Mouse (Mus musculus) CH12F3 (cell line): Measurements from ENCODE around the gene L1td1.

Experiments
- in situ Hi-C: fragments of 300-500 bp; cut with MboI; formaldehyde crosslinking; loops from 2 replicates; pipeline ENCODE4 v1.14.3; 2020; ENCODE audit warnings: low sequenced_read_pairs

L1td1 gene

GRCm38 (mm10) chr4:98733660-98734059 is 7.1 kb downstream of the L1td1 start:
- in situ Hi-C loops, result no loop called here

- in situ Hi-C loops, result no loop called here
These were observed 13.2 kb downstream of the L1td1 start for GRCm38 (mm10) chr4:98739753-98740152.

GRCm38 (mm10) chr4:98743209-98743905 is 16.8 kb downstream of the L1td1 start:
- in situ Hi-C loops, result no loop called here

- in situ Hi-C loops, result no loop called here
These were observed 17.3 kb downstream of the L1td1 start for GRCm38 (mm10) chr4:98743906-98744210.

- in situ Hi-C loops, result no loop called here
These were observed 27.9 kb downstream of the L1td1 start for GRCm38 (mm10) chr4:98754456-98754855.

GRCm38 (mm10) chr4:98756141-98756540 is 29.6 kb downstream of the L1td1 start:
- in situ Hi-C loops, result no loop called here

GRCm38 (mm10) chr4:98758012-98758821 is 31.7 kb downstream of the L1td1 start:
- in situ Hi-C loops, result no loop called here

GRCm38 (mm10) chr4:98758872-98759518 is 32.5 kb downstream of the L1td1 start:
- in situ Hi-C loops, result no loop called here

- in situ Hi-C loops, result no loop called here
These were observed 40.9 kb downstream of the L1td1 start for GRCm38 (mm10) chr4:98767134-98768133.

- in situ Hi-C loops, result no loop called here
These were observed 47.3 kb downstream of the L1td1 start for GRCm38 (mm10) chr4:98773785-98774184.

GRCm38 (mm10) chr4:98776721-98777427 is 50.3 kb downstream of the L1td1 start:
- in situ Hi-C loops, result no loop called here

- in situ Hi-C loops, result no loop called here
These were observed 50.9 kb downstream of the L1td1 start for GRCm38 (mm10) chr4:98777464-98777863.

GRCm38 (mm10) chr4:98778219-98778618 is 51.7 kb downstream of the L1td1 start:
- in situ Hi-C loops, result no loop called here

- in situ Hi-C loops, result no loop called here
These were observed 59.3 kb downstream of the L1td1 start for GRCm38 (mm10) chr4:98785851-98786250.

GRCm38 (mm10) chr4:98786281-98786680 is 59.7 kb downstream of the L1td1 start:
- in situ Hi-C loops, result no loop called here
